Mouse (Mus musculus) liver, embryonic 12.5 days (tissue): ENCODE measurements at regions not wholly inside any gene's neighbourhood (a gene's known extent, or its start where the extent isn't known, plus 50 kb on each side); places are given as distances from the start of the nearest gene placed in this dataset.
A peak's percentile ranks its signal among the peaks of the same experiment; 100 is the strongest.

Experiments
- ATAC-seq: fragments of 200-750 bp; cut with Nextera tagmentation; 2 replicates; pipeline ENCODE4 v1.8.0; 2017; ENCODE audit warnings: moderate number of reproducible peaks, mild to moderate bottlenecking, moderate library complexity
- H3K27ac ChIP-seq: fragments of 300-500 bp; sonication (generic); 2 replicates; pipeline ENCODE4 v1.5.1; 2016; ENCODE audit warnings: mild to moderate bottlenecking
- H3K27me3 ChIP-seq: fragments of 300-500 bp; sonication (generic); replicated peaks from 2 replicates; pipeline ENCODE4 v1.6.1; 2016; ENCODE audit warnings: mild to moderate bottlenecking, moderate library complexity
- H3K36me3 ChIP-seq: fragments of 300-500 bp; sonication (generic); 2 replicates; pipeline ENCODE4 v1.6.1; 2016; ENCODE audit warnings: mild to moderate bottlenecking, moderate library complexity
- H3K4me1 ChIP-seq: fragments of 300-500 bp; sonication (generic); 2 replicates; pipeline ENCODE4 v1.6.1; 2016
- H3K4me2 ChIP-seq: fragments of 300-500 bp; sonication (generic); 2 replicates; pipeline ENCODE4 v1.6.1; 2016; ENCODE audit warnings: mild to moderate bottlenecking, moderate library complexity
- H3K4me3 ChIP-seq: fragments of 300-500 bp; sonication (generic); 2 replicates; pipeline ENCODE4 v1.5.1; 2016; ENCODE audit warnings: mild to moderate bottlenecking, moderate library complexity
- H3K9ac ChIP-seq: fragments of 300-500 bp; sonication (generic); 2 replicates; pipeline ENCODE4 v1.6.1; 2016; ENCODE audit warnings: mild to moderate bottlenecking, moderate library complexity
- H3K9me3 ChIP-seq: fragments of 300-500 bp; sonication (generic); replicated peaks from 2 replicates; pipeline ENCODE4 v1.6.1; 2016; ENCODE audit warnings: mild to moderate bottlenecking, moderate library complexity
- WGBS: fragments of 180-500 bp; shearing (Covaris S2); methylation state at CpG from one replicate; pipeline ENCODE4 v1.1.7; 2016; ENCODE audit not compliant: insufficient replicate concordance; 5-methylcytosine and 5-hydroxymethylcytosine counted together

DNA sequence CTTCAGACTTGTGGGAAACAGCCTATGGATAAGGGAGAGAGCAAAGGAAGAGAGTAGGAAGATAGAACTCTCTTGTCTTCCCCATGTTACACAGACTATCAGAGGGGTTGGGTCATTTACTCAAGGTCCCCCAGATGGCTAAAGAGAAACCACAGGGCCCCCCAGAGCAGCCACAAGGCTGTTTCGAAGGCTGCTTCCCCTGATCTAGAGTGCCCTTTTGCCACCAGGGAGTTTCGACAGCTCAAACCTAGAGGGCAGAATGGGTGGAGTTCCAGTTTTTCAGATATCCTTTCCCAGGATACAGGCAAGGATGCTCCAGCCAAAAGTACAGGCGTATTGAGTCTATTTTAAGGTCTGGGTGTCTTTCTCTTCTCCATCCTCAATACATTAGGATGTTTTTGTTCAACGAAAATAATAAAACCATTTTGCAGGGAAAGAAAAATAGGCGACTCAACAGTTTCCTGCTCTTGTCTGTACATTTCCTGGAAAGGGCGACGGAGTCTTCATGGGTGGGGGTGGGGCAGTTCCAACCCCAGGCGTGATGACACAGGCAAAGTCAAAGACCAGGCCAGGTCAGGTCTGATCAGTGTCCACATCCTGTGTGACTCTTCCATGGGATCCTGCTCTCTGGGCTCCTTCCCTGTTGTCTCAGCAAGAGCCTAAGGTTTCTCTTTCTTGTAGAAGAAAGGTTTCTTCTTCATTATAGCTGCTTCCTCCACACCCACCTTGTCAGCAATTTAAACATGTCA lies 96.9 kb upstream of the Mgme1 start:
- no peak overlapping the region for H3K27ac ChIP-seq
- H3K9me3 ChIP-seq, result no peaks in the 10 kb centered on the region
- H3K36me3 ChIP-seq, result no peaks in the 10 kb centered on the region
- H3K27me3 ChIP-seq, result no peaks in the 10 kb centered on the region
- no peak overlapping the region for H3K4me2 ChIP-seq
- ATAC-seq, result no peak
- peaks cover 42% of the 10 kb centered on the region for H3K4me1 ChIP-seq
- WGBS, result 26% methylated on average over 8 of the region's 8 CpGs
- no peak overlapping the region for H3K9ac ChIP-seq
- no peak overlapping the region for H3K4me3 ChIP-seq

DNA sequence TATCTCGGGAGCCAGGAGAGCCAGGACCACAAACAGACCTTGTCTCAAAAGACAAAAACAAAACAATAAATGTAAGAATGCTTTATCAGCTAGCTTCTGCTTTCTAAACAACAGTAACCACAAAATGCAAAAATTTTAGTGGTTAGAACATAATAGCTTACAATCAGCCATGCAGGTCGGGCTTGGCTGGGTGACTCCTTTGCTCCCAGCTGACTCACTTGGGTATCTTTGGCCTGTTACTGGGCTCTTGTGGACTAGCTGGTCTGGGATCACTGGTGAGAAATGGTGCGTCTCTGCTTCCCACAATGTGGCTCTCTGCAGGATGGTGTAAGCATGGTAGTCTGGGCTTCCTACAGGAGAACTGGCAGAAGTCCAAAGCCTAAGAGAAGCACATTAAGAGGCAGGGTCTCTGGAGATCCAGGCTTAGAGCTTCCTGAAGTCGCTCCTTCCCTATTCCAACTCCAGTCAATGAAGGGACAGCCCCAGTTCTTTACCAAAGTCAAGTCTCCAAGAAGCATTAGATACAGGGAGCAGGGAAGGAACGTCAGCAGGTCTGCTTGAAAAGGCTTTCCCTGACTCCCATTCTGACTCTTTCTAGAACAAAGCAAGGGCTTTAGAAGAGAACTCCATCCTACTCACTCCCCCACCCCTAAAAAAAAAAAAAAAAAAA lies 96.0 kb upstream of the Mgme1 start:
- Histone ChIP-seq H3K4me1 (peaks cover 42% of the 10 kb centered on the region), H3K36me3 (no peaks in the 10 kb centered on the region), H3K4me2 (no peak overlapping the region), H3K27me3 (no peaks in the 10 kb centered on the region), H3K27ac (no peak overlapping the region), H3K9ac (no peak overlapping the region), H3K9me3 (no peaks in the 10 kb centered on the region), H3K4me3 (no peak overlapping the region)
- no peak for ATAC-seq
- WGBS, result 69% methylated on average over 5 of the region's 5 CpGs

DNA sequence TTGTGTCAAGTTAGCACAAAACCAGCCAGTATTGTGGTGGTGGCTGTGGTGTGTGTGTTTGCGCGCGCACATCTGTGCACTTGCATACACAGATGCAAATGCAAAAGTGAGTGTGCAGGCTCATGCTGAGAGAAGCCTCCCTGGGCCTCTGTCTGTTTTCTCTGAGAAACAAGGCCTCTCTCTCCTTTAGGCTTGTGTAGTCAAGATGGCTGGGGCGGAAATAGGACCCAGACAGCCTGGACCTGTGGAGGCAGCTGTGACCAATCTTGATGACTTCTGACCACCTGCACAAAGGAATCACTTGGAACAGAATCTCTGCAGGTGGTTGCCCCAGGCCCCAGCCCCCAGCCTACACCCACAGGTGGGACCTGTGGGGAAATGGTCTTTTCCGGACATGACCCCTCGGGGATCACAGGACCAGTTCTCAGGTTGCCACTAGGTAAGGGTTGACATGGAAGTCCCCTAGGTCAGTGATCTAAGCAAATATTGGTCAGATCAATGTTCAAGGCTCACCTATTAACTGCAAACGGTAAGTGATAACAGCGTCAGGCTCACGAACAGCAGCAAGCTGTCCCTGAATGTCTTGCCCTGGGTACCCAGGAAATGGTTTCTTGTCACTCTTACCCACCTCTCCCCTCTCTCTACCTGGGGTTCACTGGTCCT lies 93.8 kb upstream of the Mgme1 start:
- peak; percentile 38 for ATAC-seq
- Histone ChIP-seq H3K27me3 (no peaks in the 10 kb centered on the region), H3K9me3 (no peaks in the 10 kb centered on the region), H3K9ac (no peak overlapping the region), H3K36me3 (no peaks in the 10 kb centered on the region), H3K4me3 (no peak overlapping the region), H3K4me1 (peaks cover 42% of the 10 kb centered on the region), H3K27ac (peak overlapping the region; percentile 71), H3K4me2 (peak overlapping the region; percentile 34)
- WGBS, result 56% methylated on average over 9 of the region's 9 CpGs

DNA sequence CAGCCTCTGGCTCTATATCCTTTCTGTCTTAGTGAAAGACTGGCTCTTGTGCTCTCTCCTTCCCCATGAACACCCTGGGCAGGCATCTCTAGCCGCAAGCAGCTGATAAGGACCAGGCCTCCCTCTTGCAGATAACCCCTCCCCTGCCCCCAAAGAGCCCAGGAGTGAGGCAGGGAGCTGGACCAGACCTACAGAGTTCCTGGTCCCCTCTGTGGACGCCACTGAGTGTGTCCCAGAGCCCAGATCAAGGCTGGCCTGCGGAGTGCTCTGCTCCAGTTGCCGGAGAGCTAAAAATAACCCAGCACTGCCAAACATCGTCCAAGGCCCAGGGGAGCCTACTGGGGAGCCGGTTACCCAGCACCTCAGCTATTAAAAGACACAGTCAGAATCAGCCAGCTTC lies 93.2 kb upstream of the Mgme1 start:
- WGBS, result 22% methylated on average over 6 of the region's 6 CpGs
- Histone ChIP-seq H3K4me1 (peaks cover 46% of the 10 kb centered on the region), H3K27ac (peak overlapping the region; percentile 71), H3K4me2 (peak overlapping the region; percentile 34), H3K27me3 (no peaks in the 10 kb centered on the region), H3K36me3 (no peaks in the 10 kb centered on the region), H3K9ac (no peak overlapping the region), H3K4me3 (no peak overlapping the region), H3K9me3 (no peaks in the 10 kb centered on the region)
- peak; percentile 74 for ATAC-seq

DNA sequence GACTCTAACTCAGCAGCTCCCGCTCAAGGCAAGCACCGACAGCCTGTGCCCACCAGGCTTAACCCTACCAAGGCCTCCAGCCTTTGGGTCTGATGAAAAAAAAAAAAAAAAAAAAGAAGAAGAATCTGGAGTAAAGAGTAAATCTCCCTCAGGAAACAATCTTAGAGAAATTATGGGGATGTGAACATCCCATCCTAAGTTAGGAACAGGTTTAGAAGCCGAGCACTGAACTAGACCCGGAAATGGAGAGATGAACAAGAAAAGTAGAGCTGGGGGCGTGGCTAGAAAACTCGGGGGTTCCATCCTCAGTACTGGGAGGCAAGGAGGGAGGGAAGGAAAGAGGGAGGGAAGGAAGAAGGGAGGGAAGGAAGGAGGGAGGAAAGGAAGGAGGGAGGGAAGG lies 92.5 kb upstream of the Mgme1 start:
- Histone ChIP-seq H3K27ac (no peak overlapping the region; the same call in 1 of the 2 replicates), H3K4me2 (no peak overlapping the region), H3K9me3 (no peaks in the 10 kb centered on the region), H3K27me3 (no peaks in the 10 kb centered on the region), H3K4me3 (no peak overlapping the region), H3K9ac (no peak overlapping the region), H3K4me1 (peaks cover 46% of the 10 kb centered on the region), H3K36me3 (no peaks in the 10 kb centered on the region)
- no peak for ATAC-seq
- 60% methylated on average over 6 of the region's 6 CpGs for WGBS

DNA sequence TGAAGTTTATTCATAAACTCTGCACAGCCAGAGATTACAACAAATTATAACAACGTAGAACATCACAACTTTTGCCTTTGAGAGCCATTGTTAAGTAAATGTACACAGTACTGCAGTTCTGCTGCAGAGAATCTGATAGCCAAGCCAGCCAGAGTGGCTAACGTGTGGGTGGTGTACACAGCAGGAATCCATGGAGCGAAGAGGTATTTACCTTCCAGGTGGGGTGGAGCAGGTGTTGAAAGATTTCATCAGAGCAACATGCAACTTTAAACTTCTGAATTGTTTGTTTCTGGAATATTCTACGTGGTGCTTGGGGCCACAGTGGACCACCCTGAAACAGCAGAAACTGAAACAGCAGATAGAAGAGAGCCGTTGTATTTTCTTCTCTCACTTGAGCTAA lies 88.4 kb upstream of the Mgme1 start:
- no peaks in the 10 kb centered on the region for H3K9me3 ChIP-seq
- H3K9ac ChIP-seq, result no peak overlapping the region
- no peaks in the 10 kb centered on the region for H3K36me3 ChIP-seq
- H3K27me3 ChIP-seq, result no peaks in the 10 kb centered on the region
- no peak overlapping the region for H3K4me3 ChIP-seq
- ATAC-seq, result no peak
- H3K4me1 ChIP-seq, result peaks cover 34% of the 10 kb centered on the region
- 54% methylated on average over 5 of the region's 5 CpGs for WGBS
- H3K4me2 ChIP-seq, result no peak overlapping the region
- no peak overlapping the region for H3K27ac ChIP-seq

DNA sequence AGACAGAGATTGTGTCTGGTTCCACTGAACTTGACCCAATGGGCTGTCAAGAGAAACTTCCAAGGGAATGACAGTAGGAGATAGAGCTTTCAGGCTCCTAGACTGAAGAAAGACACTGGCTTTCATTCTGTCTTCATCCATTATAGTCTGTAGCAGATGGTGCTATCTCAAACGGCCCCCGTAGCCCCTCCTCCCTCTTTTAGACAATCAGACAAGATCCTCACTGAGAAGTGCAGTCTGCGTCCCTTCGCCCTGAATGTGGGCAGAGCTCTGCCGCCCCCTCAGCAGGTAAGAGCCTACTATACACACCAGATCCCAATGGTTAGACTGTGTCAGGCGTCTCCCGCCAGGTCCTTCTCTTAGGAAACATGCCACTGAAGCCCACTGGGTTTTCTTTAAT lies 87.9 kb upstream of the Mgme1 start:
- Histone ChIP-seq H3K27me3 (no peaks in the 10 kb centered on the region), H3K9ac (no peak overlapping the region), H3K36me3 (no peaks in the 10 kb centered on the region), H3K9me3 (no peaks in the 10 kb centered on the region), H3K4me1 (peaks cover 30% of the 10 kb centered on the region), H3K4me3 (no peak overlapping the region), H3K4me2 (no peak overlapping the region), H3K27ac (no peak overlapping the region)
- ATAC-seq, result no peak
- WGBS, result 45% methylated on average over 7 of the region's 7 CpGs

DNA sequence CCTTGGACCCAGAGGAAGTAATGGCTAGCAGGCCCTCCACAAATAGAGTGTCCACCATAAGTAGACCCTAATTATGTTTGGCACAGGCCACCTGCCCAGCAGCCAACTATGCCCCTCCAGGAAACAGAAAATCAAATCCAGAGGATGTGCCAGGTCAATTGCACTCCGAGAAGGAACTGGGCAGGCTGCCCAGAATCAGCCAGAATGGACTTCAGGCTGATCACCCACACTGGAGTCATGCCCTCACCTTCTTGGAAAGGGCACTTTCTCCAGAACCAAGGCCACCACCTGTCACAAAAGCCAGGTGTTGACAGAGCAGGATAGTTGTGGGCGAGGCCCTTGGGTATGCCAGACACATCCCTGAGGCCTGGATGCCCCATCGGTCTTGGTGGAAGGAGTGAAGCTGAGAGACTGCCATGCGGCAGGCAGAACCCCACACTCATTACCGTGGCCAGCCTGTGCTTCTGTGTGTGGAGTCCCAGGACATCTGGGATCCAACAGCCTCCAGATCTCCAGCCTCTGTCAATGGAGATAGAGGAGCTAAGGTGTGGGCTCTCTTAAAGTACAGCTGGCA lies 87.0 kb upstream of the Mgme1 start:
- Histone ChIP-seq H3K4me1 (peaks cover 22% of the 10 kb centered on the region; the same call in 1 of the 2 replicates), H3K9me3 (no peaks in the 10 kb centered on the region), H3K27ac (no peak overlapping the region), H3K4me2 (no peak overlapping the region), H3K4me3 (no peak overlapping the region), H3K9ac (no peak overlapping the region), H3K36me3 (no peaks in the 10 kb centered on the region), H3K27me3 (no peaks in the 10 kb centered on the region)
- ATAC-seq, result no peak
- WGBS, result 70% methylated on average over 5 of the region's 5 CpGs

DNA sequence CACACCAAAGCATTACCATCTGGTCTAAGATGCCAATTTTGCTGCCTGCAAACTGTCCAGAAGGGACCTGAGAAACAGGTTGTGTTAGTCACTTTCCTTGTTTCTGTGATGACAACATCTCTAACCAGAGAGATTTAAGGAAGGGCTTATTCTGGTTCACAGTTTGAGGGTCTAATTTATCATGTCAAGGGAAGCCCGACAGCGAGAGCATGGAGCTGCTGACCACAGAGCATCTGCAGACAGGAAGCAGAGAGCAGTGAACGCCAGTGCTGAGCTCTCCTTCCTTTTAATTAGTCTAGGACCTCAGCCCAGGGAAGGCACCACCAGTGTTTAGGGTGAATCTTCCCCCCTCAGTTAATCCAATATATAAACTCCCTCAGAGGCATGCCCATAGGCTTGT lies 85.3 kb upstream of the Mgme1 start:
- H3K9me3 ChIP-seq, result no peaks in the 10 kb centered on the region
- no peaks in the 10 kb centered on the region for H3K36me3 ChIP-seq

DNA sequence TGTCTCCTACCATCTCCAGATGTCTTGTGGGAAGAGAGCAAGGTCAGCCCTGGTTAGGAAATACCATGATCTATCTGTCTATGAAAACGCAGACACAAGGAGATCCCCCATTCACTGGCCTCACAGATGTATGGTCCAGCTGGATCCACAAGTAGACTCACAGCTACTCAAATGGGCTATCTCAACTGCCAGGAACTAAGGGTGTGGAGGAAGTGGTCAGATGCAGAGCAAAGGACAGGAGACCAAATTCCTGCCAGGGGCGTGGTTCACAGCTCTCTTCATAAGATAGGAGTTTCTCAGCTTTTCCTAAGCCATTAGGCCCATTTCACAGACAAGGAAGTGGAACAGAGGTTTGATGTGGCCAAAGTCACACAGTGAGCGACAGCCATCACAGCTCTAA lies 84.0 kb upstream of the Mgme1 start:
- WGBS, result 36% methylated on average over 3 of the region's 3 CpGs
- H3K9ac ChIP-seq, result no peak overlapping the region
- no peaks in the 10 kb centered on the region for H3K9me3 ChIP-seq
- no peak overlapping the region for H3K4me3 ChIP-seq
- no peak overlapping the region for H3K27ac ChIP-seq
- no peaks in the 10 kb centered on the region for H3K36me3 ChIP-seq
- H3K27me3 ChIP-seq, result no peaks in the 10 kb centered on the region
- peaks cover 22% of the 10 kb centered on the region; the same call in 1 of the 2 replicates for H3K4me1 ChIP-seq
- H3K4me2 ChIP-seq, result no peak overlapping the region
- ATAC-seq, result no peak

More for the DNA sequence above, 85.3 kb upstream of the Mgme1 start:
- no peak overlapping the region for H3K9ac ChIP-seq
- H3K27me3 ChIP-seq, result no peaks in the 10 kb centered on the region
- WGBS, result 16% methylated on average over 3 of the region's 3 CpGs
- ATAC-seq, result no peak
- peaks cover 22% of the 10 kb centered on the region; the same call in 1 of the 2 replicates for H3K4me1 ChIP-seq
- H3K27ac ChIP-seq, result no peak overlapping the region
- no peak overlapping the region for H3K4me3 ChIP-seq
- no peak overlapping the region for H3K4me2 ChIP-seq

DNA sequence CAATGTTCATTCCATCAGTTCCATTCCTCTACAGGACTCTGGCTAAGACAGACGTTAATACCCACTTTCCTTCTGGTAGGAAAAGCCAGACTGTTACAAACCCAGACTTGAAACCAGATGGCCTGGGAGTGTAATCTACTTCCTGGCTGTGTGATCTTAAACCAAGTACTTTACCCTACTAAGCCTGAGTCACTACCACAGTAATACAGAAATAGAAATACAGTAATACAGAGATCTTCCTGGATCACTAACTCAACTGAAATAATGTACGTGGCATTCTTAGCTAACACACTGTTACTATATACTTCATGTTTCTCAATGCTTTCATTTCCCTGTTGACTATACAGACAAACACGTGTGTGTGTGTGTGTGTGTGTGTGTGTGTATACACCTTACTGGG lies 82.4 kb upstream of the Mgme1 start:
- Histone ChIP-seq H3K4me3 (no peak overlapping the region), H3K27ac (no peak overlapping the region), H3K9me3 (no peaks in the 10 kb centered on the region), H3K4me1 (peaks cover 10% of the 10 kb centered on the region; the same call in 1 of the 2 replicates), H3K9ac (no peak overlapping the region), H3K36me3 (no peaks in the 10 kb centered on the region), H3K4me2 (no peak overlapping the region), H3K27me3 (no peaks in the 10 kb centered on the region)
- no peak for ATAC-seq
- WGBS, result 34% methylated on average over 3 of the region's 3 CpGs

DNA sequence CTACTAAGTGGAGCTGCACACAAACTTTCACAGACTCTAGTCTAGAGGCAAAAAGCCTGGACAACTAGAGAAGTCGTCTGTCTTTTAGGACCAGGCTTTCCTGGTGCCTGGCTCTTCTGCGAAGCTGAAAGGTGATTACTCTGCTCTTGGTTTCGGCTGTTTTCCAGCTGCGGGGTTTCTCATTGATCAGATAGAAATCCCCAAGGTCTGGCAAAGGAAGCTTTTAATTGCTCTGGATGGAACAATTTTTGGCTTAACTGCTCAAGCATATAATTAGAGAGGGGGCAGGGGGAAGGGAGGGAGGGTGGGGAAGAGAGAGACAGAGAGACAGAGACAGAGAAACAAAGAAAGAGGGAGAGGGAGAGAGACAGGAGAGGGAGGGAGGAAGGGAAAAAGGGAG lies 82.0 kb upstream of the Mgme1 start:
- Histone ChIP-seq H3K4me2 (no peak overlapping the region), H3K4me1 (peaks cover 10% of the 10 kb centered on the region; the same call in 1 of the 2 replicates), H3K36me3 (no peaks in the 10 kb centered on the region), H3K9me3 (no peaks in the 10 kb centered on the region), H3K4me3 (no peak overlapping the region), H3K27ac (no peak overlapping the region), H3K9ac (no peak overlapping the region), H3K27me3 (no peaks in the 10 kb centered on the region)
- no peak for ATAC-seq
- WGBS, result 43% methylated on average over 4 of the region's 4 CpGs
